Mouse (Mus musculus): ENCODE data around the gene Klhl5.

DNA sequence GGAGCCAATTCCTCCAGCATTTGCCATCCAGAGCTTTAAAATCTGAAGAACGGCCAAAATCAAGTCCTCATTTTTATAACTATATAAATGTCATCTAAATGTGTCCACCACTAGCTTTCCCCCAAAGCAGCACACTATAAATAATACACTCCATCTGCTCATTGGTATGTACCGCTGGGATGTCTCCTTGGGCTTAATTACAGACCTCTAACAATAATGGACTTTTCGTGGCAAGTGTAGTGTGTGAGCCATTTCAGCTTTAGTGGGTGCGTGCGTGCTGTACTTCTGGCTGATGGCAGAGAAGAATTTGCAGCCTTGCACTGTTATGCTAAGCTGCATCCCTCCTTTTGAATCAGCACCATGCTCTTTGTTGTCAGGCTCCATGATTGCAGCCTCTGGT, 84.3 kb downstream of the Klhl5 start:
- TF ChIP-seq E2F4 (IDR thresholded peaks at IDR 0.05; ENCODE audit: insufficient read depth) (no peak), POLR2A (IDR thresholded peaks at IDR 0.05; ENCODE audit: insufficient read length, low read depth) (no peak), POLR2AphosphoS2 (IDR thresholded peaks at IDR 0.05; ENCODE audit: insufficient read length, low read depth) (no peak), SRF (IDR thresholded peaks at IDR 0.05; ENCODE audit: control insufficient read depth, insufficient read length, low read depth) (no peak), MAX (IDR thresholded peaks at IDR 0.05; ENCODE audit: low read depth) (no peak), REST (IDR thresholded peaks at IDR 0.05; ENCODE audit: insufficient read depth, insufficient read length) (no peak), USF1 (IDR thresholded peaks at IDR 0.05; ENCODE audit: low read depth) (no peak)
